Mouse (Mus musculus): ENCODE data around the gene Gm960. TPM values are rescaled to one million over a fixed set of nuclear protein-coding genes. Genes with fewer than 3 reads are reported as not detected.

Gene Gm960
- total and polyA plus RNA-seq, 2 experiments from 2014 or later: 1.6 TPM; not detected in 1

DNA sequence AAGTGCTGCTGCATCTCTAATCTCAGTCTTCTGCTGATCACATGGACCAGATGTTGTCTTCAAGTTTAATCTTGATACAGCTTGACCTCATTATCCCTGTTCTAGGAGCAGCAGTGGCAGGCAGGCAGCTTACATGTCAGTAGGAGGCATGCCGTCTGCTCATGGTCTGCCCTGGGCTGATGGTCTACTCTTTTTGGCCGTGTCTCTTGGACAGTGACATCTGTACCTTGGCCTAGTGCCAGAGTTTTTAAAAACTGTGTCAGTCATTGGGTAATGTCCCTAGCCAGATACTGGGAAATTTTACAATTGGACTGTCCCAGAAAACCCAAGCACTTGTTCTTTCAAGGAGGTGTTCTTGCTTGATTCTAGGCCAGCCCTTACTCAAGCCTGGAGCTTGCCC, 119.7 kb downstream of the Gm960 start:
- no peak for ATAC-seq (ENCODE audit: insufficient read depth, low read depth)
- DNase-seq (ENCODE audit: low spot score): no peak
- H3K9ac ChIP-seq (replicated peaks; ENCODE audit: low read depth, low read length): no peak overlapping the region
- no peaks in the 10 kb centered on the region for H3K9me3 ChIP-seq (replicated peaks; ENCODE audit: control insufficient read depth, low read length)
- WGBS: 30% methylated on average over 2 of the region's 2 CpGs
- H3K27ac ChIP-seq (ENCODE audit: low read depth): no peak overlapping the region
- H3K27me3 ChIP-seq (ENCODE audit: control insufficient read depth, insufficient read depth, low read length): no peaks in the 10 kb centered on the region
- no peak overlapping the region for H3K4me2 ChIP-seq (ENCODE audit: low read depth, low read length)
- H3K36me3 ChIP-seq (replicated peaks; ENCODE audit: control insufficient read depth, insufficient read depth, low read length): no peaks in the 10 kb centered on the region
- H3K4me3 ChIP-seq (ENCODE audit: low read depth, low read length): no peak overlapping the region
- no peak for TF ChIP-seq CTCF (IDR thresholded peaks at IDR 0.05; ENCODE audit: low read depth)
- TF ChIP-seq EP300 (IDR thresholded peaks at IDR 0.05; ENCODE audit: low read depth): no peak
- H3K4me1 ChIP-seq (ENCODE audit: control insufficient read depth, insufficient read depth): no peaks in the 10 kb centered on the region

Small RNA genes lying within 50 kb of the gene (microRNA-seq; reads per million reads assigned to microRNA genes)
- gene Mir6986: not detected

Other genes with a start within 250 kb of the Gm960 start
- gene Syt12, start 221.2 kb downstream of the Gm960 start, total RNA-seq (2014; rRNA removed; ENCODE audit: low replicate concordance): 2.8 TPM in 2 replicates
- gene Syt12, start 221.2 kb downstream of the Gm960 start, polyA plus RNA-seq (2015; fragmentation: Nextera tagmentation; extraction: Ambion mirVana): 0.26 and 0.46 TPM in 2 replicates
- not detected in 2 replicates for gene 2010003K11Rik, start 200.1 kb downstream of the Gm960 start, total RNA-seq (2014; rRNA removed; ENCODE audit: low replicate concordance)
- gene 2010003K11Rik, start 200.1 kb downstream of the Gm960 start, polyA plus RNA-seq (2015; fragmentation: Nextera tagmentation; extraction: Ambion mirVana): not detected in 2 replicates
- gene Pcx, start 188.2 kb downstream of the Gm960 start, total RNA-seq (2014; rRNA removed; ENCODE audit: low replicate concordance): 12.4 and 13.8 TPM in 2 replicates
- gene Pcx, start 188.2 kb downstream of the Gm960 start, polyA plus RNA-seq (2015; fragmentation: Nextera tagmentation; extraction: Ambion mirVana): 4.7 and 5.2 TPM in 2 replicates
- 32.2 and 45.8 TPM in 2 replicates for gene Lrfn4, start 83.0 kb downstream of the Gm960 start, total RNA-seq (2014; rRNA removed; ENCODE audit: low replicate concordance)
- gene Lrfn4, start 83.0 kb downstream of the Gm960 start, polyA plus RNA-seq (2015; fragmentation: Nextera tagmentation; extraction: Ambion mirVana): 1.7 and 1.9 TPM in 2 replicates
- gene Rce1, start 73.0 kb downstream of the Gm960 start, total RNA-seq (2014; rRNA removed; ENCODE audit: low replicate concordance): 60.6 and 64.6 TPM in 2 replicates
- gene Rce1, start 73.0 kb downstream of the Gm960 start, polyA plus RNA-seq (2015; fragmentation: Nextera tagmentation; extraction: Ambion mirVana): 24.8 and 25.6 TPM in 2 replicates
- gene Sptbn2, start 12.5 kb upstream of the Gm960 start, total RNA-seq (2014; rRNA removed; ENCODE audit: low replicate concordance): 0.04 TPM in 2 replicates
- 0.05 and 0.12 TPM in 2 replicates for gene Sptbn2, start 12.5 kb upstream of the Gm960 start, polyA plus RNA-seq (2015; fragmentation: Nextera tagmentation; extraction: Ambion mirVana)
- 9.3 and 30.2 TPM in 2 replicates for gene Rbm4b, start 57.8 kb upstream of the Gm960 start, total RNA-seq (2014; rRNA removed; ENCODE audit: low replicate concordance)
- 20.3 and 22.5 TPM in 2 replicates for gene Rbm4b, start 57.8 kb upstream of the Gm960 start, polyA plus RNA-seq (2015; fragmentation: Nextera tagmentation; extraction: Ambion mirVana)
- 63.4 and 75.1 TPM in 2 replicates for gene Rbm4, start 95.2 kb upstream of the Gm960 start, total RNA-seq (2014; rRNA removed; ENCODE audit: low replicate concordance)
- gene Rbm4, start 95.2 kb upstream of the Gm960 start, polyA plus RNA-seq (2015; fragmentation: Nextera tagmentation; extraction: Ambion mirVana): 40.8 and 43.9 TPM in 2 replicates
- 3.7 and 12.4 TPM in 2 replicates for gene Gm21992, start 112.9 kb upstream of the Gm960 start, total RNA-seq (2014; rRNA removed; ENCODE audit: low replicate concordance)
- gene Gm21992, start 112.9 kb upstream of the Gm960 start, polyA plus RNA-seq (2015; fragmentation: Nextera tagmentation; extraction: Ambion mirVana): 17.6 and 21.6 TPM in 2 replicates
- gene Rbm14, start 113.0 kb upstream of the Gm960 start, total RNA-seq (2014; rRNA removed; ENCODE audit: low replicate concordance): 25.3 and 28.1 TPM in 2 replicates
- 21.2 and 24.9 TPM in 2 replicates for gene Rbm14, start 113.0 kb upstream of the Gm960 start, polyA plus RNA-seq (2015; fragmentation: Nextera tagmentation; extraction: Ambion mirVana)
- 23.2 and 58.6 TPM in 2 replicates for gene Ccs, start 140.7 kb upstream of the Gm960 start, total RNA-seq (2014; rRNA removed; ENCODE audit: low replicate concordance)
- gene Ccs, start 140.7 kb upstream of the Gm960 start, polyA plus RNA-seq (2015; fragmentation: Nextera tagmentation; extraction: Ambion mirVana): 41.8 and 42.1 TPM in 2 replicates
- not detected in 2 replicates for gene Ccdc87, start 140.7 kb upstream of the Gm960 start, total RNA-seq (2014; rRNA removed; ENCODE audit: low replicate concordance)
- gene Ccdc87, start 140.7 kb upstream of the Gm960 start, polyA plus RNA-seq (2015; fragmentation: Nextera tagmentation; extraction: Ambion mirVana): 0.08 and 0.10 TPM in 2 replicates
- 49.5 and 56.8 TPM in 2 replicates for gene Ctsf, start 156.5 kb upstream of the Gm960 start, total RNA-seq (2014; rRNA removed; ENCODE audit: low replicate concordance)
- gene Ctsf, start 156.5 kb upstream of the Gm960 start, polyA plus RNA-seq (2015; fragmentation: Nextera tagmentation; extraction: Ambion mirVana): 39.7 and 43.6 TPM in 2 replicates
- gene Actn3, start 179.2 kb upstream of the Gm960 start, total RNA-seq (2014; rRNA removed; ENCODE audit: low replicate concordance): 0.95 and 1.2 TPM in 2 replicates
- gene Actn3, start 179.2 kb upstream of the Gm960 start, polyA plus RNA-seq (2015; fragmentation: Nextera tagmentation; extraction: Ambion mirVana): 0.72 and 0.78 TPM in 2 replicates
- gene Zdhhc24, start 180.0 kb upstream of the Gm960 start, total RNA-seq (2014; rRNA removed; ENCODE audit: low replicate concordance): 8.7 and 11.6 TPM in 2 replicates
- 5.9 TPM in 2 replicates for gene Zdhhc24, start 180.0 kb upstream of the Gm960 start, polyA plus RNA-seq (2015; fragmentation: Nextera tagmentation; extraction: Ambion mirVana)
- 5.4 and 5.8 TPM in 2 replicates for gene Bbs1, start 208.0 kb upstream of the Gm960 start, total RNA-seq (2014; rRNA removed; ENCODE audit: low replicate concordance)
- gene Bbs1, start 208.0 kb upstream of the Gm960 start, polyA plus RNA-seq (2015; fragmentation: Nextera tagmentation; extraction: Ambion mirVana): 1.1 and 1.4 TPM in 2 replicates
- 60.1 and 116 TPM in 2 replicates for gene Dpp3, start 229.6 kb upstream of the Gm960 start, total RNA-seq (2014; rRNA removed; ENCODE audit: low replicate concordance)
- 40.8 and 44.3 TPM in 2 replicates for gene Dpp3, start 229.6 kb upstream of the Gm960 start, polyA plus RNA-seq (2015; fragmentation: Nextera tagmentation; extraction: Ambion mirVana)
- gene Peli3, start 244.5 kb upstream of the Gm960 start, total RNA-seq (2014; rRNA removed; ENCODE audit: low replicate concordance): 0.76 TPM in 1 of 2 replicates, not detected in the other
- 0.27 and 0.31 TPM in 2 replicates for gene Peli3, start 244.5 kb upstream of the Gm960 start, polyA plus RNA-seq (2015; fragmentation: Nextera tagmentation; extraction: Ambion mirVana)